Mouse (Mus musculus) heart, embryonic 13.5 days (tissue): ENCODE results near the gene Dkk2. TPM values are rescaled to one million over a fixed set of nuclear protein-coding genes. Genes with fewer than 3 reads are reported as not detected.
"Not testable (repeated sequence)": the region's sequence is repeated elsewhere in the genome, so short reads cannot be mapped to it uniquely, and the experiment has no call there.

ENCODE experiments used
- ATAC-seq: fragments of 200-750 bp; cut with Nextera tagmentation; 2 replicates; pipeline ENCODE4 v1.8.0; 2017; ENCODE audit warnings: moderate TSS enrichment; ENCODE audit not compliant: insufficient number of reproducible peaks, low FRiP score, low TSS enrichment; ENCODE audit errors: extremely low read depth
- H3K27ac ChIP-seq: fragments of 300-500 bp; sonication (generic); replicated peaks from 2 replicates; pipeline ENCODE4 v1.5.1; 2015; ENCODE audit warnings: moderate library complexity, mild to moderate bottlenecking, inconsistent platforms
- H3K27me3 ChIP-seq: fragments of 300-500 bp; sonication (generic); replicated peaks from 2 replicates; pipeline ENCODE4 v1.6.1; 2015; ENCODE audit warnings: mild to moderate bottlenecking, inconsistent platforms
- H3K36me3 ChIP-seq: fragments of 300-500 bp; sonication (generic); 2 replicates; pipeline ENCODE4 v1.6.1; 2015; ENCODE audit warnings: mild to moderate bottlenecking, inconsistent platforms
- H3K4me1 ChIP-seq: fragments of 300-500 bp; sonication (generic); 2 replicates; pipeline ENCODE4 v1.6.1; 2015; ENCODE audit warnings: inconsistent platforms
- H3K4me2 ChIP-seq: fragments of 300-500 bp; sonication (generic); 2 replicates; pipeline ENCODE4 v1.6.1; 2015; ENCODE audit warnings: inconsistent platforms, mild to moderate bottlenecking, moderate library complexity
- H3K4me3 ChIP-seq: fragments of 300-500 bp; sonication (generic); 2 replicates; pipeline ENCODE4 v1.5.1; 2015; ENCODE audit warnings: moderate library complexity, mild to moderate bottlenecking, inconsistent platforms
- H3K9ac ChIP-seq: fragments of 300-500 bp; sonication (generic); 2 replicates; pipeline ENCODE4 v1.6.1; 2015; ENCODE audit warnings: inconsistent platforms, mild to moderate bottlenecking, moderate library complexity
- H3K9me3 ChIP-seq: fragments of 300-500 bp; sonication (generic); 2 replicates; pipeline ENCODE4 v1.6.1; 2016; ENCODE audit warnings: inconsistent platforms
- WGBS: fragments of 180-500 bp; shearing (Covaris S2); methylation state at CpG from one replicate; pipeline ENCODE4 v1.1.7; 2015; ENCODE audit warnings: mixed read lengths; 5-methylcytosine and 5-hydroxymethylcytosine counted together
- polyA plus RNA-seq: library from polyadenylated mRNA; unstranded; fragments of >200 nt; fragmentation: Nextera tagmentation; extraction: Ambion mirVana; gene quantifications from 2 replicates; pipeline ENCODE4 v1.2.1, GENCODE M21; 2015

Dkk2 gene
- 1.3 and 1.4 TPM in 2 replicates for polyA plus RNA-seq

GRCm38 (mm10) chr3:132085112-132085822, at the start of gene Dkk2:
Gene Dkk2 (plus strand): TSS chr3:132085292.
- peaks cover 41% of the 10 kb centered on the region for H3K4me1 ChIP-seq
- peak within 1 kb of the TSS; percentile 60 for H3K9ac ChIP-seq
- peak within 1 kb of the TSS; percentile 53 for H3K4me3 ChIP-seq
- no peak for ATAC-seq
- peaks cover 26% of the 10 kb centered on the region for H3K27me3 ChIP-seq
- no peak within 1 kb of the TSS for H3K27ac ChIP-seq
- WGBS, result under 1% methylated on average over 33 of the region's 33 CpGs
- H3K9me3 ChIP-seq, result no peaks in the 10 kb centered on the region
- peak within 1 kb of the TSS; percentile 88 for H3K4me2 ChIP-seq
- H3K36me3 ChIP-seq, result no peaks in the 10 kb centered on the region

GRCm38 (mm10) chr3:132036704-132037103, 48.4 kb upstream of the Dkk2 start:
- peaks cover 7% of the 10 kb centered on the region; the same call in 1 of the 2 replicates for H3K4me1 ChIP-seq
- no peaks in the 10 kb centered on the region for H3K36me3 ChIP-seq
- no peaks in the 10 kb centered on the region for H3K27me3 ChIP-seq
- H3K4me2 ChIP-seq, result no peak overlapping the region
- H3K4me3 ChIP-seq, result no peak overlapping the region
- WGBS, result 77% methylated on average over 2 of the region's 2 CpGs
- no peak for ATAC-seq
- no peak overlapping the region for H3K9ac ChIP-seq
- H3K27ac ChIP-seq, result no peak overlapping the region
- no peaks in the 10 kb centered on the region for H3K9me3 ChIP-seq

GRCm38 (mm10) chr3:132037670-132038069, 47.4 kb upstream of the Dkk2 start:
- no peak overlapping the region for H3K9ac ChIP-seq
- no peak overlapping the region for H3K4me3 ChIP-seq
- no peak overlapping the region for H3K27ac ChIP-seq
- H3K4me2 ChIP-seq, result peak overlapping the region; percentile 38
- 25% methylated on average over 10 of the region's 10 CpGs for WGBS
- no peaks in the 10 kb centered on the region for H3K27me3 ChIP-seq
- H3K36me3 ChIP-seq, result no peaks in the 10 kb centered on the region
- ATAC-seq, result no peak
- H3K4me1 ChIP-seq, result peaks cover 7% of the 10 kb centered on the region; the same call in 1 of the 2 replicates
- no peaks in the 10 kb centered on the region for H3K9me3 ChIP-seq

GRCm38 (mm10) chr3:132040066-132040465, 45.0 kb upstream of the Dkk2 start:
- no peaks in the 10 kb centered on the region for H3K9me3 ChIP-seq
- H3K27ac ChIP-seq, result no peak overlapping the region
- no peaks in the 10 kb centered on the region for H3K27me3 ChIP-seq
- WGBS, result 75% methylated on average over 3 of the region's 3 CpGs
- no peaks in the 10 kb centered on the region for H3K36me3 ChIP-seq
- H3K4me2 ChIP-seq, result no peak overlapping the region
- H3K4me1 ChIP-seq, result peaks cover 7% of the 10 kb centered on the region; the same call in 1 of the 2 replicates
- H3K4me3 ChIP-seq, result no peak overlapping the region
- no peak overlapping the region for H3K9ac ChIP-seq
- no peak for ATAC-seq

- H3K9me3 ChIP-seq, result 0 out of 2 replicates have a peak, but pooled peaks cover 5% of the 10 kb centered on the region
- H3K27me3 ChIP-seq, result no peaks in the 10 kb centered on the region
These were observed 34.1 kb upstream of the Dkk2 start for GRCm38 (mm10) chr3:132050884-132051457.

GRCm38 (mm10) chr3:132062816-132063215, 22.3 kb upstream of the Dkk2 start:
- ATAC-seq, H3K4me3 ChIP-seq, H3K9ac ChIP-seq, H3K9me3 ChIP-seq, H3K27ac ChIP-seq, H3K4me1 ChIP-seq, H3K36me3 ChIP-seq, H3K27me3 ChIP-seq, H3K4me2 ChIP-seq: not testable (repeated sequence)
- WGBS, result 74% methylated on average over 1 of the region's 1 CpGs

More at GRCm38 (mm10) chr3:132050884-132051457, 34.1 kb upstream of the Dkk2 start:
- WGBS, result 62% methylated on average over 8 of the region's 8 CpGs
- peaks cover 1% of the 10 kb centered on the region for H3K4me1 ChIP-seq
- no peak overlapping the region for H3K9ac ChIP-seq
- H3K36me3 ChIP-seq, result no peaks in the 10 kb centered on the region
- H3K27ac ChIP-seq, result no peak overlapping the region
- no peak for ATAC-seq
- no peak overlapping the region for H3K4me3 ChIP-seq
- no peak overlapping the region for H3K4me2 ChIP-seq

- Histone ChIP-seq H3K4me2 (no peak overlapping the region), H3K9ac (no peak overlapping the region), H3K4me3 (no peak overlapping the region), H3K27ac (no peak overlapping the region), H3K4me1 (no peaks in the 10 kb centered on the region), H3K9me3 (no peaks in the 10 kb centered on the region), H3K36me3 (no peaks in the 10 kb centered on the region), H3K27me3 (no peaks in the 10 kb centered on the region)
- WGBS, result 82% methylated on average over 3 of the region's 3 CpGs
- ATAC-seq, result no peak
These were observed 21.7 kb upstream of the Dkk2 start for GRCm38 (mm10) chr3:132063374-132063773.

GRCm38 (mm10) chr3:132063966-132064365, 21.1 kb upstream of the Dkk2 start:
- WGBS, result 62% methylated on average over 4 of the region's 4 CpGs
- no peak overlapping the region for H3K4me2 ChIP-seq
- H3K9me3 ChIP-seq, result no peaks in the 10 kb centered on the region
- no peak overlapping the region for H3K27ac ChIP-seq
- H3K9ac ChIP-seq, result no peak overlapping the region
- H3K36me3 ChIP-seq, result no peaks in the 10 kb centered on the region
- no peak for ATAC-seq
- H3K27me3 ChIP-seq, result no peaks in the 10 kb centered on the region
- no peaks in the 10 kb centered on the region for H3K4me1 ChIP-seq
- H3K4me3 ChIP-seq, result no peak overlapping the region

- WGBS, result 55% methylated on average over 1 of the region's 1 CpGs
- H3K4me3 ChIP-seq, result no peak overlapping the region
These were observed 20.2 kb upstream of the Dkk2 start for GRCm38 (mm10) chr3:132064920-132065319.

GRCm38 (mm10) chr3:132070949-132071348, 14.1 kb upstream of the Dkk2 start:
- ATAC-seq, result no peak
- Histone ChIP-seq H3K9ac (no peak overlapping the region), H3K27me3 (no peaks in the 10 kb centered on the region), H3K27ac (no peak overlapping the region), H3K9me3 (no peaks in the 10 kb centered on the region), H3K4me1 (no peaks in the 10 kb centered on the region), H3K36me3 (no peaks in the 10 kb centered on the region), H3K4me2 (no peak overlapping the region), H3K4me3 (no peak overlapping the region)
- WGBS, result 43% methylated on average over 2 of the region's 2 CpGs

More at GRCm38 (mm10) chr3:132064920-132065319, 20.2 kb upstream of the Dkk2 start:
- H3K9ac ChIP-seq, result no peak overlapping the region
- no peaks in the 10 kb centered on the region for H3K27me3 ChIP-seq
- ATAC-seq, result no peak
- no peaks in the 10 kb centered on the region for H3K9me3 ChIP-seq
- no peak overlapping the region for H3K27ac ChIP-seq
- no peaks in the 10 kb centered on the region for H3K36me3 ChIP-seq
- no peaks in the 10 kb centered on the region for H3K4me1 ChIP-seq
- no peak overlapping the region for H3K4me2 ChIP-seq

- peaks cover 41% of the 10 kb centered on the region for H3K4me1 ChIP-seq
- H3K9ac ChIP-seq, result peak overlapping the region; percentile 60
- H3K27me3 ChIP-seq, result peaks cover 26% of the 10 kb centered on the region
- H3K27ac ChIP-seq, result no peak overlapping the region
- H3K36me3 ChIP-seq, result no peaks in the 10 kb centered on the region
- H3K4me3 ChIP-seq, result peak overlapping the region; percentile 53
- ATAC-seq, result peak; percentile 53; the same call in 1 of the 2 replicates
- no peaks in the 10 kb centered on the region for H3K9me3 ChIP-seq
- peak overlapping the region; percentile 88 for H3K4me2 ChIP-seq
- WGBS, result 4% methylated on average over 13 of the region's 13 CpGs
These were observed 1.1 kb upstream of the Dkk2 start for GRCm38 (mm10) chr3:132084018-132084417.
